Mouse (Mus musculus): ENCODE measurements at regions not wholly inside any gene's neighbourhood (a gene's known extent, or its start where the extent isn't known, plus 50 kb on each side); places are given as distances from the start of the nearest gene placed in this dataset.
A peak's percentile ranks its signal among the peaks of the same experiment; 100 is the strongest.
"Not testable (repeated sequence)": the region's sequence is repeated elsewhere in the genome, so short reads cannot be mapped to it uniquely, and the experiment has no call there.

- DNase-seq: not testable (repeated sequence)
Measured at GRCm38 (mm10) chr9:3116311-3116710, 79.6 kb downstream of the Gm10715 start.

GRCm38 (mm10) chr9:3161181-3161580 lies 124.5 kb downstream of the Gm10715 start:
- no peak for DNase-seq

- no peak for DNase-seq
Measured at GRCm38 (mm10) chr9:3184343-3184742, 147.7 kb downstream of the Gm10715 start.

GRCm38 (mm10) chr9:3199151-3200018 lies 135.6 kb upstream of the Alkbh8 start:
- DNase-seq: no peak

GRCm38 (mm10) chr9:3200019-3200347 lies 135.0 kb upstream of the Alkbh8 start:
- DNase-seq: not testable (repeated sequence)

- DNase-seq: not testable (repeated sequence)
Measured at GRCm38 (mm10) chr9:3208120-3208519, 126.8 kb upstream of the Alkbh8 start.

GRCm38 (mm10) chr9:3258396-3259300 lies 76.3 kb upstream of the Alkbh8 start:
- peak; percentile 67 for DNase-seq

- no peak for DNase-seq
Measured at GRCm38 (mm10) chr9:3260181-3260580, 74.8 kb upstream of the Alkbh8 start.

GRCm38 (mm10) chr9:3260860-3261259 lies 74.1 kb upstream of the Alkbh8 start:
- DNase-seq: no peak

- no peak for DNase-seq
Measured at GRCm38 (mm10) chr9:3264467-3264866, 70.5 kb upstream of the Alkbh8 start.

GRCm38 (mm10) chr9:3280496-3280895 lies 54.4 kb upstream of the Alkbh8 start:
- not testable (repeated sequence) for DNase-seq

GRCm38 (mm10) chr9:3281906-3282305 lies 53.0 kb upstream of the Alkbh8 start:
- DNase-seq: not testable (repeated sequence)

GRCm38 (mm10) chr9:3283381-3283780 lies 51.6 kb upstream of the Alkbh8 start:
- DNase-seq: not testable (repeated sequence)

Measured in gastrocnemius, postnatal 10 days (tissue).